Mouse (Mus musculus): ENCODE measurements around the gene Pla2g1b. TPM values are rescaled to one million over a fixed set of nuclear protein-coding genes. Genes with fewer than 3 reads are reported as not detected.
"Not testable (repeated sequence)": the region's sequence is repeated elsewhere in the genome, so short reads cannot be mapped to it uniquely, and the experiment has no call there.

The Pla2g1b gene
- polyA plus RNA-seq, 1 experiment from 2014 or later = not detected

- H3K9me3 ChIP-seq = no peaks in the 10 kb centered on the region
- no peak overlapping the region for H3K4me2 ChIP-seq (replicated peaks)
- peaks cover 21% of the 10 kb centered on the region for H3K36me3 ChIP-seq
- no peaks in the 10 kb centered on the region for H3K27me3 ChIP-seq
- H3K4me1 ChIP-seq = peaks cover 75% of the 10 kb centered on the region
- H3K4me3 ChIP-seq = no peak overlapping the region
- WGBS = 89% methylated on average over 7 of the region's 7 CpGs
- H3K27ac ChIP-seq = no peak overlapping the region
- no peak for ATAC-seq (ENCODE audit: low FRiP score, low read depth)
- H3K9ac ChIP-seq = no peak overlapping the region
Measured at GRCm38 (mm10) chr5:115512375-115512774, 46.3 kb downstream of the Pla2g1b start.

- Histone ChIP-seq H3K9ac (no peak overlapping the region), H3K36me3 (peaks cover 26% of the 10 kb centered on the region), H3K4me1 (peaks cover 66% of the 10 kb centered on the region), H3K27me3 (no peaks in the 10 kb centered on the region), H3K9me3 (no peaks in the 10 kb centered on the region), H3K4me3 (no peak overlapping the region), H3K4me2 (replicated peaks) (no peak overlapping the region), H3K27ac (no peak overlapping the region)
- ATAC-seq (ENCODE audit: low FRiP score, low read depth) = no peak
- 97% methylated on average over 14 of the region's 14 CpGs for WGBS
Measured at GRCm38 (mm10) chr5:115513246-115513645, 47.2 kb downstream of the Pla2g1b start.

- no peaks in the 10 kb centered on the region for H3K9me3 ChIP-seq
- H3K9ac ChIP-seq = no peak overlapping the region
- no peak overlapping the region for H3K4me3 ChIP-seq
- no peak overlapping the region for H3K4me2 ChIP-seq (replicated peaks)
- no peak for ATAC-seq (ENCODE audit: low FRiP score, low read depth)
- no peaks in the 10 kb centered on the region for H3K27me3 ChIP-seq
- H3K4me1 ChIP-seq = peaks cover 61% of the 10 kb centered on the region
- WGBS = 91% methylated on average over 16 of the region's 16 CpGs
- H3K27ac ChIP-seq = peak overlapping the region; percentile 93
- peaks cover 31% of the 10 kb centered on the region for H3K36me3 ChIP-seq
Measured at GRCm38 (mm10) chr5:115513721-115514120, 47.7 kb downstream of the Pla2g1b start.

- WGBS = 66% methylated on average over 6 of the region's 6 CpGs
- Histone ChIP-seq H3K4me2 (replicated peaks) (peak overlapping the region; percentile 57), H3K9ac (peak overlapping the region; percentile 53; the same call in 1 of the 2 replicates), H3K4me3 (peak overlapping the region; percentile 10; the same call in 1 of the 2 replicates), H3K27me3 (no peaks in the 10 kb centered on the region), H3K9me3 (no peaks in the 10 kb centered on the region), H3K36me3 (peaks cover 36% of the 10 kb centered on the region), H3K4me1 (peaks cover 55% of the 10 kb centered on the region), H3K27ac (peak overlapping the region; percentile 93)
- 0 out of 2 replicates have a peak, but pooled peaks have one; percentile 3 for ATAC-seq (ENCODE audit: low FRiP score, low read depth)
Measured at GRCm38 (mm10) chr5:115514346-115514745, 48.3 kb downstream of the Pla2g1b start.

GRCm38 (mm10) chr5:115514896-115515587, 49.0 kb downstream of the Pla2g1b start:
- Histone ChIP-seq H3K27ac (peak overlapping the region; percentile 93), H3K27me3 (no peaks in the 10 kb centered on the region), H3K4me1 (peaks cover 50% of the 10 kb centered on the region), H3K9me3 (no peaks in the 10 kb centered on the region), H3K4me2 (replicated peaks) (peak overlapping the region; percentile 57), H3K9ac (peak overlapping the region; percentile 53), H3K36me3 (peaks cover 36% of the 10 kb centered on the region), H3K4me3 (peak overlapping the region; percentile 10)
- WGBS = 23% methylated on average over 20 of the region's 20 CpGs
- peak; percentile 83 for ATAC-seq (ENCODE audit: low FRiP score, low read depth)

GRCm38 (mm10) chr5:115516081-115516907, 50.2 kb downstream of the Pla2g1b start:
- Histone ChIP-seq H3K4me2 (replicated peaks) (no peak overlapping the region), H3K27ac (peak overlapping the region; percentile 44; the same call in 1 of the 2 replicates), H3K9me3 (no peaks in the 10 kb centered on the region), H3K27me3 (no peaks in the 10 kb centered on the region), H3K36me3 (peaks cover 39% of the 10 kb centered on the region), H3K4me3 (no peak overlapping the region), H3K4me1 (peaks cover 50% of the 10 kb centered on the region), H3K9ac (no peak overlapping the region)
- 87% methylated on average over 32 of the region's 32 CpGs for whole genome bisulfite sequencing
- no peak for ATAC-seq (ENCODE audit: low FRiP score, low read depth)

- no peak overlapping the region for H3K4me2 ChIP-seq (replicated peaks)
- no peak overlapping the region for H3K4me3 ChIP-seq
- WGBS = 89% methylated on average over 7 of the region's 7 CpGs
- peaks cover 39% of the 10 kb centered on the region for H3K36me3 ChIP-seq
- no peaks in the 10 kb centered on the region for H3K9me3 ChIP-seq
- no peak for ATAC-seq (ENCODE audit: low FRiP score, low read depth)
- peaks cover 51% of the 10 kb centered on the region for H3K4me1 ChIP-seq
- H3K9ac ChIP-seq = no peak overlapping the region
- no peak overlapping the region; the same call in 1 of the 2 replicates for H3K27ac ChIP-seq
- no peaks in the 10 kb centered on the region for H3K27me3 ChIP-seq
Measured at GRCm38 (mm10) chr5:115516908-115517307, 50.8 kb downstream of the Pla2g1b start.

- Histone ChIP-seq H3K36me3 (peaks cover 36% of the 10 kb centered on the region), H3K27ac (no peak overlapping the region), H3K27me3 (no peaks in the 10 kb centered on the region), H3K9me3 (no peaks in the 10 kb centered on the region), H3K4me3 (no peak overlapping the region), H3K4me1 (peaks cover 54% of the 10 kb centered on the region), H3K4me2 (replicated peaks) (no peak overlapping the region), H3K9ac (no peak overlapping the region)
- no peak for ATAC-seq (ENCODE audit: low FRiP score, low read depth)
- 89% methylated on average over 9 of the region's 9 CpGs for WGBS
Measured at GRCm38 (mm10) chr5:115517501-115517900, 51.4 kb downstream of the Pla2g1b start.

GRCm38 (mm10) chr5:115518214-115518613, 52.2 kb downstream of the Pla2g1b start:
- H3K4me2 ChIP-seq (replicated peaks); H3K9me3 ChIP-seq; ATAC-seq (ENCODE audit: low FRiP score, low read depth); H3K4me3 ChIP-seq; H3K9ac ChIP-seq; H3K27me3 ChIP-seq; H3K27ac ChIP-seq: not testable (repeated sequence)
- Histone ChIP-seq H3K4me1 (peaks cover 59% of the 10 kb centered on the region), H3K36me3 (peaks cover 31% of the 10 kb centered on the region)
- 97% methylated on average over 8 of the region's 8 CpGs for WGBS

- Histone ChIP-seq H3K4me2 (replicated peaks) (no peak overlapping the region), H3K9me3 (no peaks in the 10 kb centered on the region), H3K36me3 (peaks cover 29% of the 10 kb centered on the region), H3K9ac (no peak overlapping the region), H3K4me1 (peaks cover 59% of the 10 kb centered on the region), H3K4me3 (no peak overlapping the region), H3K27me3 (no peaks in the 10 kb centered on the region), H3K27ac (peak overlapping the region; percentile 48; the same call in 1 of the 2 replicates)
- no peak for ATAC-seq (ENCODE audit: low FRiP score, low read depth)
- 67% methylated on average over 21 of the region's 21 CpGs for WGBS
Measured at GRCm38 (mm10) chr5:115520325-115520869, 54.3 kb downstream of the Pla2g1b start.

GRCm38 (mm10) chr5:115521553-115522461, 55.7 kb downstream of the Pla2g1b start:
- Histone ChIP-seq H3K4me3 (no peak overlapping the region), H3K9ac (no peak overlapping the region), H3K27me3 (no peaks in the 10 kb centered on the region), H3K27ac (peak overlapping the region; percentile 84), H3K4me1 (peaks cover 62% of the 10 kb centered on the region), H3K9me3 (no peaks in the 10 kb centered on the region), H3K4me2 (replicated peaks) (0 out of 2 replicates have a peak overlapping the region, but pooled peaks have one; percentile 14), H3K36me3 (peaks cover 25% of the 10 kb centered on the region; the same call in 1 of the 2 replicates)
- no peak for ATAC-seq (ENCODE audit: low FRiP score, low read depth)
- 47% methylated on average over 20 of the region's 21 CpGs for WGBS

Data from limb, embryonic 13.5 days (tissue).